Mouse (Mus musculus): ENCODE results near the gene Rorb.

DNA sequence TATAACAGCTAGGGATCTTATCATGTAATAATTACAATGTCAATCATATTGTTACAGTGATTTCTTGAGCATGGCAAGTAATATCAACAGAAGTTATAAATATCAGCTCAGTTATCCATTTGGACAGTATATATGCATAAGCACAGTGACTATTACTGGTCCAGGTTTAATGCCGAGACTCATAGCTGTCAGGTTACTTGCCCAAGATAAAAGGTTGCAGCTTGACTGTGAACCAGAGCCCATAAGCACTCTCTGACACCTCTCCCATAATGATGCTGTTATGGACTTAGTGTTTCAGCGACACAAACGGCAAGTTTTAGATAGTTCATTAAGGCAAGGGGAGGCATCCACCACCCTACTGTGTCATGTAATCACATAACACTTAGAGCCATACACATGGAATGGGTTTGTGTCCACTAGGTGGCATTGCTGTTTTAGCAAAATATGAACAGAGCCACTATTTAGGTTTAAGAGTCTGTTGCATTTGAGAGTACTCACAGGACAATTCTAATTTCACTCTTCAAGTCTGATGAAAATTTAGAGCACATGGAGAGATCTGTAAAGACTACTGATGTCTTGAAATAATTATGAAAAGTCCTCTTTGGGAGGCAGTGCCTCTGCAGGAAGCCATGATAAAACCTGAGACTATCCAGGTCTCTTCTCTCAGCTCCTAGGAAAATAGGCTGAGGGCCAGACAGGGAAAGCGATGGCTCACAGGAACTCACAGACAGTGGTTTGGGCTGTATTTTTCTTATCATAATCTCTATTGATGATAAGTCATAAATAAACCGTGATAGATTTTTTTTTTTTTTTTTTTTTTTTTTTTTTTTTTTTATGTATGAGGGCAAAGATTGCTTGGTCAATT lies 136.0 kb downstream of the Rorb start:
- TF ChIP-seq CTCF (IDR thresholded peaks at IDR 0.05; ENCODE audit: borderline replicate concordance, insufficient read depth, low read depth, low read length) (no peak), POLR2A (IDR thresholded peaks at IDR 0.05; ENCODE audit: borderline replicate concordance, insufficient read depth, low read length) (no peak)
